Mouse (Mus musculus): ENCODE results near the gene Gm28372.
"Not testable (repeated sequence)": the region's sequence is repeated elsewhere in the genome, so short reads cannot be mapped to it uniquely, and the experiment has no call there.

The Gm28372 gene

DNA sequence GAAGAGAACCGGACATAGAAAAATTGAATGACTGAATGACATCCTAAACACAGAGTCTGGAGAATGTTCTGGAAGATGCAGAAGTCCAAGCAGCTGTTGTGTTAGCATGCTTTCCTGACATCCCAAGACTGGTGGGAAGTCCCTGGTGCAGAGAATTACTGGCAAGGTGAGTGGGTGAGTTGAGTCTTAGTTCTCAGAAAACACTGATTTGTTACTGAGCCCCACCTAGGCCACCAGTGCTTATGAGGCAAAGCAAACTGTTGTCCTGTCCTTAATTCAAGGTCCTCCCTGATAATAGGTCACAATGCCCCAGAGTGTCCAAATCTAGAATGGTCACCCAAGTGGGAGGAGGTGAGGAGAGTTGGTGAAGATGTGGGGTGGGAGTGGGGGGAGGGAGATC, at the start of gene Gm28372, which contains the start of gene 1700020A23Rik:
TSS of gene Gm28372 (plus strand) at position 301 of the 400 bp plus-strand sequence.
TSS of gene 1700020A23Rik (plus strand) at position 321 of the 400 bp plus-strand sequence.
- DNase-seq (ENCODE audit: low read depth, low spot score), result no peak

DNA sequence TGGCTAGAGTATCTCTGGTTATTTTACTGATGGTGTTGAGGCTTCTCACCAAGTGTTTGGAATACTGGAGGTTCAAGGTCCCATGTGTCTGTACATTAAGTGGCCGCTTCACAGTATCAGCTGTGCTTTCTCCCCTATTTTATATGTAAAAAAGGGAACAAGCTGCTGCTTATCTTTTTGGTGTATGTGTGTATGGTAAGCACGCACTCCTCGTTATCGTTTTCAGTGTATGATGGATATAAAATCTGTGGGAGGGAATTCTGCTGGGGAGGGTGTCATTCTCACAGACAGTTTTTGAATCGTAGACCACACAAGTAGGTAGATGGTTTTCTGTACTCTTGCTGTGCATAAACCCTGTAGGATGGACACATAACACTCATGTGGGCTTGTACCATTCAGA, 47.5 kb upstream of the Gm28372 start:
- DNase-seq (ENCODE audit: low read depth, low spot score), result no peak

DNA sequence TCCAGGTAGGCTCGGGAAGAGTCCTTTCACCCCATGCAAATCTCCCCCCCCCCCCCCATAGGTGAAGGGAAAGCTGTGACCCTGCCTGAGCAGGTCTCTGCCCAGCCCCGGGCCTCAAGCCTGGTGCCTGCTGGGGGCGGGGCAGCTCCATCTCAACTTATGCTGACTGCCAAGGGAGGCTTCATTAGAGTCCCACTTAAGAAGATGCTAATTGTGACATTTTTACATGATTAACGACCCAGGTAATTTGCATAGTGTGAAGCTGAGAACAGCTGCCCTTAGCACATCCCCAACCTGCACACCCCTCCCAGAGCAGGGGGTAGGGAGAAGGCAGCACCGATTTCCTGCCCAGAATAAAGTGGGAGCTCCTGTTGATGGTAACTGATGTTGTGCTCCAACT, 46.2 kb upstream of the Gm28372 start:
- DNase-seq (ENCODE audit: low read depth, low spot score), result no peak

DNA sequence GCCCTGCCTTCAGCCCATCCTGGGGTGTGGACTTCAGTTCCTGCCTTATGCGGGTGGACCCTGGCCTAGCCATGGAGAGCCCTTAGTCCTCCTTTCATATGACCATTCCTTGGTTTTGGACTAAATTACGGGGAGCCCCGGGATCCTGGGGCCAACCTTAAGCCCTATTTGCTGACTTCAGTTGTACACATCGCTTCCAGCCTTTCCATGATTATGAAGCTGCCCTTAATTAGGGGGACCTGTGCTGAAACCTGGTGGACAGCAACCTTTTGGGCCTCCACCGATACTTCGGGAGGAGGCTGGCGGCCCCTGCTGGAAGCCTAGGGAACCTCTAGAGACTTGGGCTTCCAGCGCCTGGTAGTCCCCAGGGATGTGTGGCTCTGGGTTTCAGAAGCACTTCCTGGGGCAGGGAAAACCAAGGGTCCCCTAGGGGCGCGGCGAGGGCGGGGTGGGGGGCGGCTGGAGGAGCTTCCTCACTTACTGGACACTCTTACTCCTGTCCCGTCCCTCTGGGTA, 42.5 kb upstream of the Gm28372 start:
- peak; percentile 68 for DNase-seq (ENCODE audit: low read depth, low spot score)

DNA sequence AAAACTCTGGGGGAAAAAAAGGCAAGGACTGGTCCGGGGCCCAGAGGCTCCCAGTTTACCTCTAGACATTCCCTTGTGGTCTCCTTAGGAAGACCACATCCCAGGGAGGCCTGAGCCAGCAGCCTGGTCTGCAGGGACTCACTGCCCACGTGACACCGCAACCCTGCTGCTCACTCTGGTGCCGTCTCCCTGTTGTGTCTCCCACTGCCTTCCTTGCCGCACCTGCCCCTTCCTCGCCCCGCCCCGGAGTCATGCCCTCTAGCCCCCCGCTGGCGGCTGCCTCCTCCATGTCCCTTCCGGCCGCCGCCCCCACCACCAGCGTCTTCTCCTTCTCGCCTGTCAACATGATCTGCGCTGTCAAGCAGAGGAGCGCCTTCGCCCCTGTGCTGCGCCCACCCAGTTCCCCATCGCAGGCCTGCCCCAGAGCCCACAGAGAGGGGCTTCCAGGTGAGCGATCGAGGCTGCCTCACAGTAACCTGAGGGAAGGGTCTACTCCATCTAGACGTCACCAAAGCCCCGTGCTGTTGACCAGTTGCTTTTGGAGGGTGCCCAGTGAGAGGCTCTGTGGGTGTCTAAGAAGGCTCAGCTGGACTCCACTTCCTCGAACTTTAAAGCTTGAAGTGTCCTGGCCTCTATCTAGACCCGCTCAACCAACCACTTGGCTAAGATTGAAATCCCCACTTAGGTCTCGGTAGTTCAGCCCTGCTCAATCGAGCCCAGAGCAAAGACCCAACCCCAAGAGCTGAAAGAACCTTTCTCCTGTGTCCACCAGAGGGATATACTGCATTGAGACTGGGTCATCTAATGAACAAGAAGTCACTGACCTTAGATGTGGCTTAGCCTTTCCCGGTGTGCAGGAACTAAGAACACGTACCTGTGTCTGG, 39.6 kb upstream of the Gm28372 start:
- DNase-seq (ENCODE audit: low read depth, low spot score), result peak; percentile 41

DNA sequence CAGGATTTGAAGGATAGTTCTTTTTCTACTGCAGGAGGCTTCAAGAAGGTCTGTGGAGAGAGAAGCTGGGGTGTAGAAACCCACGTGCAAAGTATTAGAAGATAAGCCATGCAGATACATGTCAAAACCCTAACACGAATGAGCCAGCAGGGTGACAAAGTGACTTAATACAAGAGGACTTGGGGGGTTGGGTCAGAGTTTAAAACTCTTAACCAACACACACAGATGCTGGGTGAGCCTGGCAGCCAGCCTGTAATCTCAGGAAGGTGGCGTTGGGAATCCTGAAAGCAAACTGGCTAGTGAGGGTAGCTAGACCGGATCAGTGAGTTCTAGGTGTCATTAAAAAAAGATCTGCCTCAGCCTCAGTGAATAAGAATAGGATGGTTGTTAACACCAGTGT, 37.7 kb upstream of the Gm28372 start:
- no peak for DNase-seq (ENCODE audit: low read depth, low spot score)

DNA sequence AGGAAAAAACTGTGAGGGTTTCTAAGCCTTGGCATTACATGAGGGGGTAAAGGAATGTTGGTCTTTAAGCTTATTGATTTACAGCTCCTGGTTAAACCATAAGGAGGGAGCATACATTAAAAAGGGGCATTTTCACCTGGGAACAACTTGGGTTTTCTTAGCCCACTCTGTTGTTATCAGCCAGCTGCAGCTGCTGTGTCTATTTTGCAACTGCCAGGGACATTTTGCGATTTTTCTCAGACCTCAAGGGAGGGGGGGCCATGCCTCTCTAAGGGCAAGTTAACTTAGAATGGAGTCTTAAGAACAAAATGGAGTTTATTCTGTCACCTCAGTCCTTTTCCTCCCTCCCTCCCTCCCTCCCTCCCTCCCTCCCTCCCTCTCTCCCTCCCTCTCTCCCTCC, 32.0 kb upstream of the Gm28372 start:
- DNase-seq (ENCODE audit: low read depth, low spot score), result not testable (repeated sequence)

DNA sequence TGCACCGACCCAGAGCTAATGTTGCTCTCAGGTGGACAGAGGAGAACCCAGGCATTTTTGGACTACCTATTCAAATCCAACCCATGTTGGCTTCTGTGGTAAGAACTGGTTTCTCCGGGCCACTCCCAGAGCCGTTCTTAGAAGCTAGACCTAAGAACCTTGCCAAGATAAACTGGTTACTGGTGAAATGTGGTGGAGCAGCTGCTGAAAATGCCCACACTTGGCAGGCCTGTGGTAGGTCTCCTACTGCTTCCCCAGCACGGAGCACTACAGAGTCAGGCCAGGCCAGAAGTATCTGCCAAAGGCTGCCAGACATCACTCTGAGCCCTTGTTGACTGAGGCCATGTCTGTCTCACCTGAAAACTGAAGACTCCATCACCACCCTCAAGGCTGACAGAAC, 30.1 kb upstream of the Gm28372 start:
- DNase-seq (ENCODE audit: low read depth, low spot score), result no peak

DNA sequence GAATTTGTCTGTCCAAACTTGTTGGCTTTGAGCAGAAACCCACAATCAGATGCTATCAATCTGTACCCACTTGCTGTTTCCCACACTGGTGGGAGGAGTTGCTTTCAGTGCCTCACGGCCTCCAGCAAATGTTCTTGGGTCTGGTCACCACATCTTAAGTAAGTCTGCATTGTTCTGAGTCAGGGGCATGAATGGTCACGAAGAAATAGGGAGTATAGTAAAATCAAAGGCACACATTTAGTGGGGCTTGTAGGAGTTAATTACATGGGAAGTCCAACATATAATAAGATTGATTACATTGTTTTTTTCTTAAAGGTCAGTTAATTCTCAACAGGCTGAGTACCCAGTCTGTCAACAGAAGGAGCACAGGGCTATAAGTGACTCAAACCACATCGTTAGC, 21.8 kb upstream of the Gm28372 start:
- no peak for DNase-seq (ENCODE audit: low read depth, low spot score)

DNA sequence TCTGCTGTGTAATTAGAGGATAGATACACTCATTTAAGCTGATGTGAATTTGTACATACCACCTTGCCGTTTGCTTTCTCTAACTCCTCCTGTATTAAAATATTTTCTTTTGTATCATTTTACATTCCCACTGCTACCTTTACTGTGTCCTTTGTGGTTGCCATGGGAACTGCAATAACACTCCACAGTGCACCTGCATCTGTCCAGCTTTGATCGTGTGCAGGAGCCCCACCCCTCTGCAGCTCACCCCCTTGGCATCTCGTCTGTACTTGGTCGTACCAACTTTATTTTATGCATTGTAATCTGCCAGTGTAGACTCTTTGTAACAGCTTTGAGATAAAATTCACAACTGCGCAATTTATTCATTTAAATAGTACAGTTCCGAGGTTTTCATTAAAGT, 21.1 kb upstream of the Gm28372 start:
- no peak for DNase-seq (ENCODE audit: low read depth, low spot score)

DNA sequence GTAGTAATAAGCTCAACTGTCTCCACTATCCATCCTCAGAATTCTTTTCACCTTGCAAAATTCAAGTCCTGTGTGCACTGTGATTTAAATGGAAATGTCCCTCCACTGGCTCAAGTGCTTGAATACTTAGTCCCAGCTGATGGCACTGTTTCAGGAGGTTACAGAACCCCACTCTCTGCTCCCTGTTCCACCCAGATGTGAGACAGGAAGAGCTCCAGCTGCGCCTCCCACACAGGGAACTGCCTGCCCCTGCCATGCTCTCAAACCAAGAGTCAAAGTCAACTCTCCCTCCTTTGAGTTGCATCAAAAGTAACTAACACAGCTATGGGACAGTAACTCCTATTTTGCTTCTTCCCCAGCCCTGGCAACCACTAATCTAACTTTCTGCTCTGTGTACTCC, 18.8 kb upstream of the Gm28372 start:
- no peak for DNase-seq (ENCODE audit: low read depth, low spot score)

DNA sequence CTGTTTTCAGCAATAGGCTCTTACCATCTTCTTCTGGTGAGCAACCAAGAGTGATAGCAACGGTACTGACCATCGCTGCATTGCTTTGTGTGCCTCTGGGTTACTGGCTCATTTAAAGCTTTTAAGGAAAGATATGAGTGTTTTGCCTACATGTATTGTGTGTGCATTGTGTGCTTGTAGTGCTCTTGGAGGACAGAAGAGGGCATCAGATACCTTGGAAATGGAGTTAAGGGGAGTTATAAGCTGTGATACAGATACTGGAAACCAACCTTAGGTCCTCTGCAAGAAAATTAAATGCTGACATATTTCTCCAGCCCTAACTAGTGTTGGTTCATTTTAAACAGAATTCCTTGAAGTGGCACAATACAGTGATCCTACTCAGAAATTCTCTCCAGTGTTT, 16.2 kb upstream of the Gm28372 start:
- peak; percentile 53 for DNase-seq (ENCODE audit: low read depth, low spot score)

DNA sequence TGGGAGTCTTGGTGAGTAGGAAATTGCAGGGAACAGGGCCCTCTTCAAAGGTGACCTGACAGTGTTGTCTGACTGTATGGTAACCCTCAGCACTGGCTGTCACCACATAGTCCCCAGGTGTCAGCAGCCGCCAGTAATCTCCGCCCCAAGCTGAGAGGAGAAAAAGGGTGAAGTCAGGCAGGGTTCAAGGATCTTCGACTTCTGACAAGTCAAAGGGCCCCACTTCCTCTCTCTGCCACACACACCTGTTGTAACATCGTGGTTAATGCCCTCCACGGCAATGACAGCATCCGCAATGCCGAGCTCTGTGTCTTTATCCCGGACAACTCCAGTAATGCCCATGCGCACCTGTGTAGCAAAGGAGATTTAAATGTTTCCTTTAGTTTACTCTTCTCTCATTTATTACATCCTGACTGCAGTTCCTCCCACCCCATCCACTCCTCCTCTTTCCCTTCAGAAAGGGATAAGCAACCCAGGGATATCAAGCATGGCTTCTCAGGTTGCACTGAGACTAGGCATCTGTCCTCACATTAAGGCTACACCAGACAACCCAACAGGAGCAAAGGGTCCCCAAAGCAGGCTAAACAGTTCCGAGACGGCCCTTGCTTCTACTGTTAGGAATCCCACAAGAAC, 13.9 kb upstream of the Gm28372 start:
- DNase-seq (ENCODE audit: low read depth, low spot score), result no peak

DNA sequence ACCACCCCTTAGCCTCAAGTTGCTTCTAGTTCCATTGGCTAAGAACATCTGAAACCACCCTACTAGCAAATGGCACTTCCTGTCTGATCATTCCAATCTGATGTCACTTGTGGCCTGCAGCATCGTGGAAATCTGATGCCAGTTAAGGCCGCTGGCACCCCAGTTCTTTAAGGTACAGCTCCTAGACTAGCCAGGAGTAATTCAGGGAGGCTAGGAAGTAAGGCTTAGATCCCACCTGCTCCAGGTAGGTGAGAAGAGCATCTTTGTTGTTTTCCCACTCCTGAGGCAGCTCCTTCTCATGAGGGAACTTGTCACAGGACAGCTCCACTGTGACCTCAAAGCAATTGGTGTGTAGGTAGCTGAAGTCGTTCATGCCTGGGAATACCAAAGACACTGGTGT, 12.2 kb upstream of the Gm28372 start:
- no peak for DNase-seq (ENCODE audit: low read depth, low spot score)

DNA sequence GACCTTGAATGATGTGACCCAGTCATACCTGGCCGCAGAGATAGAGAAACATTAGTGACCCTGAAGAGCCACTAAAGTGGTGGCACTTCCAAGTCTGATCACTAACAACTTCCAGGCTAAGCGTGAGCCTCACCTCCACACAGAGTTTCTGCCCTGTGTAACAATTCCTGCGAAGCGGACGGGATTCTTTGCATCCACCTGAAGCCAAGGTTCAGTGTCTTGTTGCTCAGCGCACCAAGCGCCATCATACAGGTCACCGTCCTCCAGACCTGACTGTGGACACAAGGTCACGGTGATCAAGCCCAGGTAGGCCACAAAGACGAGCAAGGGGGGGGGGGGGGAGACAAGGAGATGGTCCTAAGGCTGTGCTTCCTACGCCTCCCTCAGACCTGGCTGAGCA, 9.3 kb upstream of the Gm28372 start:
- no peak for DNase-seq (ENCODE audit: low read depth, low spot score)

DNA sequence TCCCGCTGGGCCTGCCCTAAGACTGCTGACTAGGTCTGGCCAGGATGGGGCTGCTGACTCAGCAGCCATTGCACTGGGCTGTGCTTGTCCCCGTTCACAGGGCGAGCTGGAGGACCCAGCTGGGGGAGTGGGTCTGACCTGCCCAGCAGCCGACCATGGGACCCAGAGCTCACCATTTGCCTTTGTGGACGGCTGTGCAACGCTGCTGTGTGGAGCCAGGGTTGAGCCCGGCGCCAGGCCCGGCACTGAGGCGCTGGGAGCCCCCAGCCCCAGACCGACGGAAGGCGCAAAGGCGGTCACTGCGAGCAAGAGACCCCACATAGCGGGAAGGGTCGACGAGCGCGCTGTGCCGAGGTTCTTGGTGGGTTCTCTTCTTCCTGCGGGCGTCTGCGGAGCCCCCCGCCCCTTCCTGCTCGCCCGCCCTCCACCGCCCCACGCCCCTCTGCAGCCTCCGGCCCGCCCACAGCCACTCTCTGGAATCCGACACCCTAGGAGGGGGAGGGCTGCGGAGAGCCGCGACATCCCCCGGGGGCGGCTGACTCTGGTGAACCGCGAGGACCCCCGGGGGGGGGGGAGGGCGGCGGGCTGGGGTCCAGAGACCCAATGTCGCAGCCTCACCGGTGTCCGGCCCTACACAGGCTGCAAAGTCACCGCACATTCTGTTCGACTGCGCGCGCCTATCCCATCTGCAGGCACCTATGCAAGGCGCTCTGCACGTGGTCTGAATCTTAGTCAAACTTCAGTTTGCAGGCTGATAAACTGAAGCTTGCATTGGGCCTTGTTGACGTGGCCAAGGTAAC, 7.7 kb upstream of the Gm28372 start, which contains the start of gene Cpxm1:
TSS of gene Cpxm1 (minus strand) at position 389 of the 800 bp plus-strand sequence.
- peak; percentile 64 for DNase-seq (ENCODE audit: low read depth, low spot score)

DNA sequence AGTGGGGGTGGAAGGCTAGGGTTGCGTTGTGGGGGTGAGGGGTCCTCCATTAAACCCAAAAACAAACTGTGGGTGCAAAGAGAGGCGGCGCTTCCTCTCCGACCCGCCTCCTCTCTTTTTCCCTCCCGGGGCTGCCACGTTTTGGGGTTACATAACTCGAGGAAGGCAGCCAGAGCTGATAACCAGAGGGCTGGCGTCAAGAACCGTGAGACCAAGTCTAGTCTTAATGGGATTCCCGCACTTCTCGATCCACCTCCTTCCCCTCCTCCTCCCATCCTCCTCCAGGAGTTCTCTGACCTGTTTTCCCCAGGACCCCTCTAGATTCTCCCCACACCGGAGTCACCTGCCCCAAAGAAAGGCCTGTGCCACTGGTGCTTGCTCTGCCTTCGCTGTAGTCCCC, 6.9 kb upstream of the Gm28372 start:
- DNase-seq (ENCODE audit: low read depth, low spot score), result no peak

DNA sequence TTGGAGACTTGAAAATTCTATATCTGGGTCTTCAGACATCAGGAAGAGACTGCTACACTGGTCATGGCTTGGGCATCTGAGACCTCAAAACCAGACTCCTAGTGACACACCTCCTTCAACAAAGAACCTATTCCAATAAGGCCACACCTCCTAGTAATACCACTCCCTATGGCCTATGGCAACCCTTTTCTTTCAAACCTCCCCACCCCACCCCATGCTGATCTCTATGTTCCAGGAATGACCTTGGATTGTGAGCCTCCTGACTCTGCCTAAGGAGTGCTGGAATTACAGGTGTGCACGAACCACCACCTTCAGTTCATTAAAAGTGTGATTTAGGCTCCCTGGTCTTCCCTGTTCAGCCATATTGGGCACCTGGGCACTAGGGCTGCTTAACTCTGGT, 5.0 kb upstream of the Gm28372 start:
- DNase-seq (ENCODE audit: low read depth, low spot score), result peak; percentile 53

DNA sequence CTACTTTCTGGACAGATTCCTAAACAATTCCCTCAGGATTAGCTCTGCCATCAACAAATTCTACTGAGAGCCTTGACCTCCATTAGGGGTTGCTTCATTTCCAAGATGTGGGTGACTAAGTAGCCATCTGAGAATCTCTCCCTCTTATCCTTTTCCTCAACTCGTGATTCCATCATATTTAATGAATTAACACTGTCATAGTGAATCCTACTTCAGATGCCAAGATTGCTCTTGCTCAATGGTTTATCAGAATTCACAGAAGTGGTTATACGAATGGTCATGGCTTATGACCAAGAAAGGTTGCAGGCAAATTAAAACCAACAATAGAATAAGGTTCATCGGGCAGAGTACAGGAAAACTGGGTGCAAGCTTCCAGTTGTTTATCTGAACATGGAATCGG, 3.1 kb upstream of the Gm28372 start:
- DNase-seq (ENCODE audit: low read depth, low spot score), result no peak

DNA sequence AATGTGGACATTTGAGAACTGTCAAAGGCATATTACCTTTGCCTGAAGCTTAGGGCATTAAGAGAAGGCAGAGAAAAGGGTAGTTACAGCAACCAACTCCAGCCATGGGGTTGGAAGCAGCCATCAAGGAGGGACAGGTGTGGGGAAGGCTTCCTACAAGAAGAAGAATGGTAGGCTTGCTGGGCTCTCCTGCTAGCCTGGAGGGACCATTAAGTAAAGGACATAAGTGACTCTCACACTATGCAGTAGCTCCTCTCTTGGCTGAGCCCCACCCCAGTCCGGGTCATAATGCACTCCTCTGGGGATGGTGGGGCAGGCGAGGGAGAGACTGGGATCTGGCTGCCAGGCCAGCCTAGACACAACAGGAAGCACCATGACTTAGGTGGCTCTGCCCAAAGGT, 1.1 kb downstream of the Gm28372 start, which contains the start of gene Tmem239:
TSS of gene Tmem239 (plus strand) at position 301 of the 400 bp plus-strand sequence.
- DNase-seq (ENCODE audit: low read depth, low spot score), result no peak

DNA sequence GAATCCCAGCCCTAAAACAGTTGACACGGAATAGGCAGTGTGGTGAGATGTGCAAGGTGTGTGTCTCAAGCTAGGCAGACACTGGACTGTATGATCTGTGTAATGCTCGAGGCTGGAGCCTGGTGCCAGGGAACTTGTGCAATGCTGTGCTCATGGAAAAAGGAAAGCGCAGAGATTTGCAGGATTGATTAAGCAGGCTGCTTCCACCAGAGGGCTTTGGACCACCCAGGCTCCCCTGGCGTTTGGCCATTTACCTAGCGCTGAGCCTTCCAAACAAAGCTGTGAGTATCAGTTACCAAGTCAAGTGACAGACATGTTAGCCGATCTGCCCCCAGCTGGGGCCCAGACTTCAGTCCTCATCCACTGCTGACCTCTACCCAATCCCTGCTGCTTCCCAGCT, 3.2 kb downstream of the Gm28372 start:
- peak; percentile 47 for DNase-seq (ENCODE audit: low read depth, low spot score)

All from ES-CJ7 (cell line).